Mouse (Mus musculus): ENCODE results near the gene Fastk. TPM values are rescaled to one million over a fixed set of nuclear protein-coding genes. Genes with fewer than 3 reads are reported as not detected.

Gene Fastk
- total RNA-seq, 2 experiments from 2014 or later, result 17.4 to 35.7 TPM

DNA sequence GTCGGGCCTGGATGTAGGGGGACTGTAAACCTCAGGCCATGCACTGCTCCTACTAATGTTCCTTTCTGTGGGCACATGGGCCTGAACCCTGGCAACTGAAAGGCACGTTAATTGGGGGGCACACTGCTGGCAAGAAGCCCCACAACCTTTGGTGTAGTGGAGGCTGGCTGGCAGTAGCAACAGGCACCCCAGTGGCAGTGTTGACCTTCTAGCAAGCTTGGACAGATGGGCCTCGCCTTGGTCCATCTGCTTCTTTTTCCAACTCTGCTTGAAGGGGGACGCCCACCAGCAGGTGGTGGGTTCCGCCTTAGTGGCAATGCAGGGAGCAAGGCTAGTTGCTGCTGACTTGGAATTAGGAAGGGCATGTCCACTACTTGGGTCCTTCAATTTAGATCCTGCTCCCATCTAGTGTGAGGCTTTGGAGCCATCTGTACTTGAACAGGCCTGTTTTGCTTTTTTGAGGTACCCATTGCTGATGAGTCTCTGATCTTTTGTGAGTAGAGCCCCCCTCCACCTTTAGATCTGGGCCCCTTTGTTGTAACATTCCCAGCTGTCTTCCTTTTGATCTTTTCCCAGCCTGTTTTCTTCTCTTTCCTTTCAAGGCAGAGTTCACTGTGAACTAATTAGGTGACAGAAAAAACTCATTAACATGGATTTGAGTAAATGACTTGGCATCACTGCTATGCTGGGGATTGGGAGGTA is 8.3 kb upstream of the Fastk start:
- no peak for ATAC-seq (replicated peaks; ENCODE audit: poor library complexity)

DNA sequence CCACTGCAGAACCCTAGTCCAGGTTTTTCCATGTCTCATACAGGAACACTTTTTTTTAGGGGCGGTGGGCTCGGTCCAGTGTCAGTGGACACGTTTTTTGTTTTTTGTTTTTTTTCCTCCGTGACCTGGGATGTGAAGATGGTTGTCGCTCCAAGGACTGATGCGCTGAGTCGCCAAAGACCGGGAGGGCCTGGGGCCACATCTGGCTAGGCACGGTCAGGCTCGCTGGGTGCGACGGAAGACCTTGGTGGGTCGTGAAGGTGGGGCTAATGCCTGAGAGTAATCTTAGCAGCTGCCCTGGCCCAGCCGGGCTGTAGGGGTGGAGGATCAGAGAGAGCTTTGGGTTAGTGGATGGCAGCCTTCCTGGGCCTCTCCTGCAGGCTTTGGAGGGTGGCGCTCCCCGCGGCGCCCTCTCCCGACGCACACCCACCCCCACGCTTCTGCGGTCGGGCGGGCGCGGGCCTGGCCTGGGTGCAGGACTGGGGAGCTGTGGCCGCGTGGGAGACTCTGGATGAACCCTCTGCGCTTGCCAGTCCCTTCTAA is 7.7 kb upstream of the Fastk start:
- ATAC-seq (replicated peaks; ENCODE audit: poor library complexity), result peak; percentile 33

DNA sequence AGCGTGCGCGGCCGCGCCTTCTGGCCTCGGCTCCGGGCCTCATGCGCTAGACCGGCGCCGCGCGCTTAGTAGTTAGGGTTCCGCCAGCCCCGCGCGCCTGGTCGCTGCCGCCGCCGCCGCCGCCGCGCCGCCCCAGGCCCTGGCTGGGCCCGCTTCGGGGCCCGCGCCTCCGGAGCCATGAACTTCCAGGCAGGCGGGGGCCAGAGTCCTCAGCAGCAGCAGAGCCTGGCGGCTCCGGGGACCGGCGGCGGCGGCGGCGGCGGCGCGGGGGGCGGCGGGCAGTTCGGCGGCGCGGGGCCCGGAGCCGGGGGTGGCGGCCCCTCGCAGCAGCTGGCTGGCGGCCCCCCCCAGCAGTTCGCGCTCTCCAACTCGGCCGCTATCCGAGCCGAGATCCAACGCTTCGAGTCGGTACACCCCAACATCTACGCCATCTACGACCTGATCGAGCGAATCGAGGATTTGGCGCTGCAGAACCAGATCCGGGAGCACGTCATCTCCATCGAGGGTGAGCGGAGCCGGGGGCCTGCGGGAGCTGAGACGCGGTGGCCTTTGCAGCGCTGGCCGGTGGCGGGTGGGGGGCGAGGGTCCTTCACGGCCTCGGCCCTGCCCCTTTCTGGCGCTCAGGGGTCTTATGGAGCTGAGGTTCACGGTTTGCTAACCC is 7.1 kb upstream of the Fastk start, which contains the start of gene Agap3:
TSS of gene Agap3 (plus strand) at position 148 of the 661 bp plus-strand sequence.
- ATAC-seq (replicated peaks; ENCODE audit: poor library complexity), result no peak

DNA sequence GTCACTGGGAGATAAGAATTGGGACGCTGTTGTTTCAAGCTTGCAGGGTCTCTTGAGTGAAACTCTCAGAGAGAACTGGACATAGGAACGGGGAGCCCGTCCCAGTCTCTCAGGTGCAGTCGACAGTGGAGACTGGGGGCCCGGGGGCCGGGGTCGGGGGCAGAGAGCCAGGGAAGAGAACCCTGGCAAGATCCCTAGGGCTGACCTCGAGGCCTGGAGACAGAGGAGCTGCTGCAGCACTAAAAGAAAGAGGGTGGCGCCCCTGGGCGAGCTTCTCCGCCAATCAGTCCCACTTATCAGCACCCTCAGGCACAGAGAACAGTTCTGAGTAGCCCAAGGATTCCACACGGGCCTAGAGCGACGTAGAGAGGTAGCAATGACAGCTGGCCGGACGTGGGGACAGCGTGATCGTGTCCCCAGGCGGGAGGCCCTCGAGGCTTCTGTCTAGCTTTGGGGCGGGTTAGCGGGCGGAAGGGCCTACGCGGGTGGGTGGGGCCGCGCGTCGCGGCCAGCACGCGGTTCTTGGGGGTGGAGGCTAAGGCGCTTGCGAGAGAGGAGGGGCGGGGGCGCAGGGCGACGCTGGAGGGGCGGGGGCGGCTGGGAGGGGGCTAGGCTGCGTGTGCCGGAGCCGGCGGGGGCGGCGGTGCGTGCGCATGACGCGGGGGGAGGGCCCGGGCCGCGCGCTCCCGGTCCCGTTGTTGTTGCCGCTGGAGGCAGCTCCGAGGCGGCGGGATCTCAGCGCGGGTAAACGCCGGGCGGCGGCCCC is 6.4 kb upstream of the Fastk start:
- peak; percentile 62 for ATAC-seq (replicated peaks; ENCODE audit: poor library complexity)

DNA sequence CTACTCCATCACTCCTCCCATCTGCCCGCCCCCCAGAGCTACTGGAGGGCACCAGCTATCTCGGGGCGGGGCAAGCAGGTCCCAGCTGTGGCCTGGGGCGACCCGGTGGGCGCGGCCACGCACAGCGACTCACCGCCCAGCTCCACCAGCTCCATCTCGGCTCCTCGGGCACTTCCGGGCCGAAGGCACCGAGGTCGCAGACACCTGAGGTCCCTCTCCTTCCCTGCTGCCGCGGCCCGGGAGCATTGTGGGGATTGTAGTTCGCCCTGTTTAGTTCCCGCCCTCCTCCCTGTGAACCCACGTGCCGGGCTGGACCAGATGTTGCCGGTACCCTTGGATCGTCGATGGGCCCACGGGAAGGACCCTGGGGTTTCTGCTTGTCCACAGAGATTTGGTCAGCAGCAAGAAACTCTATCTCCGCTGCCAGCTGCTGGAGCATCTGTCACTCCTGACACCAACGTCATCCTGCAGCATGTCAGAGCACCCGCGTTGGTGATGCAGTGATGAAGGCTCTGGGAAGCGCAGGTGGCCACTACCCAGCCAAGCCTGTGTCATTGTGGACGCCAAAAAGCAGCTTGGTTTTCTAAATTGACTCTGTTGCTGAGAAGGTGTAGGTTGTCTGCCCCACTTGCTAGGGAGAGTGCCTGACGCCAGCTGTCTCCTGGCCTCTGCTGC is 2.7 kb upstream of the Fastk start, which contains the start of gene Tmub1:
TSS of gene Tmub1 (minus strand) at position 231 of the 675 bp plus-strand sequence.
- ATAC-seq (replicated peaks; ENCODE audit: poor library complexity), result peak; percentile 67

DNA sequence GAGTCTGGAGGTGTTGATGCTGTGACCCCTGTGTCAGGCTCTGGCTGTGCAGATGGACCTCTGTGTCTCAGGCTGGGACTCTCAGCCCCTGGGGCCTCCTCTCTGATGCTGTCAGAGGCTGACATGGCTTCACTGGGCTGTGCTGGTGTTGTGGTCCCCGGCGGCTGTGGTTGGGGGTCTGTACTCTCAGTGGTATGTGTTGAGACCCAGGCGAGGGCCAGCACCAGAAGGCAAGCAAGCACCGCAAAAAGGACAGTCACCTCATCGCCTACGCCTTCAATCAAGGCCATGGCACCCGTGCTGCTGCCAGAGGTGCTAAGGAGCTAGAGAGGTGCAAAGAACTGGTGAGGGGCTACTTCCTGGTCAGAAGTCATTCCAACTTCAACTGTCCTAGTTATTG is 1.5 kb upstream of the Fastk start:
- ATAC-seq (replicated peaks; ENCODE audit: poor library complexity), result no peak

DNA sequence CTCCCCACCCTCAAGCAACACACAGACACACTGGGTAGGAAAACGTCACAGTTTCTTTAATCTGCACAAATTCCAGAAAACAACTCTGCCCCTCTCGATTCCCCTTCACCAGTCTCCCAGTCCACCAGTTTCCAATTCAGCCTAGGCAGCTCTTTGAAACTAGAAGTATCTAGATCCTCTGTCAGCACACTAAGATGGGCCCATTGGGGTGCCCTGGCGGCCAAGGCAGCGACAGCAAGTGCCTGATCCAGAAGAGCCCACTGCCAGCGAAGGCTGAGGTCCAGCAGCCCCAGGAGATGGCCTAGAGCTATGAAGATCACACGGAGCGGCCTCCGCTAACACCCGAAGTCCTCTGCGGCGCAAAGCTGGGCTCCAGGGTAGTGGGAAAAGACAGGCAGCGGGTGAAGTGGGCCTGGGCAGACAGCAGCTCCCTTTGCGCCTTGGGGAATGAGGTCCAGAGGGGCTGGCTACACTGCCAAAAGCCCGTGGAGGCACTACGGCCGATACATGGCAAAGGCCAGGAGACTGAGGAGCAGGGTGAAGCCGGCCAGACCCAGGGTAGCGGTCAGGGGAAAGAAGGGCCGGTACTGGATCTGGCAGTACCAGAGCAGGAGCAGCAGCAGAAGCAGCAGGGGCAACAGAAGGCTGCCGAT is 467 bp upstream of the Fastk start:
- no peak for ATAC-seq (replicated peaks; ENCODE audit: poor library complexity)

DNA sequence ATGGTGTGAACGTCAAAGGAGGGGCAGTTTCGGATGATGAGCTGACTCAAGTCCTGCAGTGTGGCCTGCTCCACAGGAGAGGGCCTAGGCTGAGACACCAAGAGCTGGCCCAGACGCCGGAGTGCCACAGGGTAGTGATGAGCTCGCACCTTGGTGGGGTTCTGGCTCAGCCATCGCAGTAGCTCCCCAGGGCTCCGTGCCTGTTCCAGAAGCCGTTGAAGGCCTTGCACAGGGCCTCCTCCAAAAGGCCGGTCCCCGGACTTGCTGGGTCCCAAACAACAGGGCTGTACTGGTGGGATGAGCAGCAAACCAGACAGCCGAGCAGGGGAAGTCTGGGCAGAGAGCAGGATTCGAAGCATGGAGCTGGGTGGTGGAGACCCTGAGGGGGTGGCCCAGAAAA is 1.2 kb downstream of the Fastk start:
- ATAC-seq (replicated peaks; ENCODE audit: poor library complexity), result no peak

DNA sequence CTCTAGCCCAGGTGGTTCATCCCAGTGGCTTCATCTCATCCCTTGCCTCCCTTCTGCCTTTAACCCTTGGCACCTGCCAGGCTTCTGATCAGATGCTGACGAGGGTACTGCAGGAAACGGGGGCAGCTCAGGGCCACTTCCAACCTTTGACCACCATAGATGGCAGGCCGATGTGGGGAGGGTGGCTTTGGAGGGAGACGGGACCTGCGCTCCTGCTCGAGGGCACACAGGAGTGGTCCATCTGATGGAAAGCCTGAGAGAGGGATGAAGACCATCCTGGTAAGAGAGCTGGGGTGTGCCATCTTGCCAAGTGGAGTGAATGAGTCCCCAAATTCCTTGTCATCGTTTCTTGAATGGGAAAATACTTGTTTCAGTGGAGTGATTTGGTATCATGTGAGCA is 1.9 kb downstream of the Fastk start:
- no peak for ATAC-seq (replicated peaks; ENCODE audit: poor library complexity)

DNA sequence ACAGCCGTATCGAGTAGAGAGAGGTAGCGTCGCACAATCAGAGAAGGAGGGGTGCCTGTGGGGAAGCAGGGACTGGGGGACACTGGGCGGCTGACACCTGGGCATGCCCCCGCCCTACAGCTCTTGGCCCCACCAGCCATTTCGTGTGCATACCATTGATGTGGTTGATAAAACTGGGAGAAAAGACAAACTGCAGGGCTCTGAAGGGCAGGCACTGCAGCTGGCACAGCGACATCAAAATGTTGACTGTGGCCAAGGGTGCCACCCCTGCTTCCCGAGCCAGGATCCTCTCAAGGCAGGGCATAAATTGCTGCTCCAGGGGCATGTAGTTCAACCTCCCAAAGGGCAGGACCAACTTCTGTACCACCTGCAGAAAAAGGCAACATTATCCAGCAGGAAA is 3.1 kb downstream of the Fastk start:
- no peak for ATAC-seq (replicated peaks; ENCODE audit: poor library complexity)

DNA sequence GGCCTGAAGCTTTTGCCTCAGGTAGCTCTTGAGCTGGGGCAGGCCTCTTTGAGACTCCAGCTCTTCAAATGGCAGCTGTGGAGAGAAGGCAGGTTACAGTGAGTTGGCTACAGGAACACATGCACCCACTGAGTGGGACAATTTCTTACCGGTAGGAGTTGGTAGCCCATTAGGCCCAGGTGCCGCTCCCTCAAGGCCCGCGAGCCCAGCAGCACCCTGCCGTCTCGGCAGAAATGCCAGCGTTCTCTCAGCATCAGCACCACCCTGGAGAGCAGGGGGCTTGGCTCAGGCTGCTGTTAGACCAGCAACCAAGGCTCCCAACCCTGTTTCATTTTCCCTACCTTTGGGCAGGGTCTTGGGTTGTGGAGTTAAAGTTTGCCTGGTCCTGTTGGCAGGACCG is 3.9 kb downstream of the Fastk start:
- ATAC-seq (replicated peaks; ENCODE audit: poor library complexity), result no peak

DNA sequence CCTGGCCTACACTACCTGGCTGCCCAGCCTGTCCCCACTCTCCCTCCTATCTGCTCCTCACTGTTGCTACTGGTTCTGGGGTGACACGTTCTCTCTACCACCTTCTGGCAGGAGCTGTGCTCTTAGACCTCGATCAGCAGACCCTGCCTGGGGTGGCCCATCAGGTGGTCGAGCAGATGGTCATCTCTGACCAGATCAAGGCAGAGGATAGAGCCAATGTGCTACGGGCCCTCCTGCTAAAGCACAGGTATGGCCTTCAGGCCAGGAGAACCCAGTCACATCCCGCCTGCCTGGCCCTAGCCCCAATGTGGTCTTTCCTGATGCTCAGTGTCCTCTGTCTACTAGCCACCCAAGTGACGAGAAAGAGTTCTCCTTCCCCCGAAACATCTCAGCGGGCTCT is 11.1 kb downstream of the Fastk start:
- ATAC-seq (replicated peaks; ENCODE audit: poor library complexity), result no peak

DNA sequence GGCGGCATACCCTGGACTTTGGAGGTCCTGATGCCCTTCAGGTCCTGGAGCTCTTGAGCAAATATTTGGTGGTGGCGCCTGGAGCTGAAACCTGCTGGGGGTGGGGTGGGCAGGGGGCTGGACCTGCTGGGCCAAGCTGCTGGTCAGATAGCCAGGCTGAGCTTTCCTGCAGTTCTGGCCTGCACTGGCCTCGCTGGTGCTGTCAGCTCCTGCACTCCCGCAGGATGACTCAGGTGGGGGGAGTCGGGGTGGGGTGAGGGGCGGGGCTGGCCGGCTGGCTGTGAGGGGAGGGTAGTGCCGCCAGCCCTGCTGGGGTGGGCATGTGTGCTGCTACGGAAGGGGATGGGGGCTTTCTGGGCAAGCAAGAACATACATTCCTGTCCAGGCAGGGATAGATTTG is 16.5 kb downstream of the Fastk start:
- no peak for ATAC-seq (replicated peaks; ENCODE audit: poor library complexity)

DNA sequence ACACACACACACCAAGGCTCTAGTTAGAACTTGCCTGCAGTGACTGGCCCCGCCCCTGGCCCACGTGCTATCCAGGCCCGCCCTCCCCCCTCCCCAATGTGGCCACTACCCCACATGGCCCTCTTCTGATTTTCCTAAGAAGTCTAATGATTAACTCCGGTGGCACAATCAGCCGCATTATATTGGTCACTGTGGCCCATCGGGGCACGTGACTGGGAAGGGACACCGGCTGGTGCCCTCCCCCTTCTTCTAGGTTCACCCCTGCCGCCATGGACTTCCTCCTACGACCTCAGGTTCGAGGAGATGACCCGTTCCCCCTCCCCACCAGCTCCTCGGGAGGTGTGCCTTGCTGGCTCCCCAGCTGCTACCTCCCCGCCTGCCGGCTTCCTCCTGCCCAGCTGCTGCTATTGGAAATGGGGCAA is 17.1 kb downstream of the Fastk start:
- no peak for ATAC-seq (replicated peaks; ENCODE audit: poor library complexity)

DNA sequence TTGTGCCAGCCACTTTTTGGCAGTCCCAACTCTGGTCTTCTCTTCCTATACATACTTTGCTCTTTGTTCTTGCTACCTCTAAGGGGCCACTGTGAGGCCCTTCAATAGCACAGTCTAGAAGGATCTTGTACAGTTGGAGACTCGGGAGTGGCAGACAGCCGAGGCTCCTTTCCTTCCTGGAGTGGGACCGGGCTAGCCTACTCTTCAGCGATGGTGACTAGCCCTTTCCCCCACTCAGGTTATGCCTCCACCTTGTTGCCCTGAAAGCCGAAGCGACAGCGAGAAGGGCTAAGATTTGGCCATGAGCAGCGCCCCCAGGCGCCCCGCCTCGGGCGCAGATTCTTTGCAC is 17.8 kb downstream of the Fastk start:
- ATAC-seq (replicated peaks; ENCODE audit: poor library complexity), result no peak

DNA sequence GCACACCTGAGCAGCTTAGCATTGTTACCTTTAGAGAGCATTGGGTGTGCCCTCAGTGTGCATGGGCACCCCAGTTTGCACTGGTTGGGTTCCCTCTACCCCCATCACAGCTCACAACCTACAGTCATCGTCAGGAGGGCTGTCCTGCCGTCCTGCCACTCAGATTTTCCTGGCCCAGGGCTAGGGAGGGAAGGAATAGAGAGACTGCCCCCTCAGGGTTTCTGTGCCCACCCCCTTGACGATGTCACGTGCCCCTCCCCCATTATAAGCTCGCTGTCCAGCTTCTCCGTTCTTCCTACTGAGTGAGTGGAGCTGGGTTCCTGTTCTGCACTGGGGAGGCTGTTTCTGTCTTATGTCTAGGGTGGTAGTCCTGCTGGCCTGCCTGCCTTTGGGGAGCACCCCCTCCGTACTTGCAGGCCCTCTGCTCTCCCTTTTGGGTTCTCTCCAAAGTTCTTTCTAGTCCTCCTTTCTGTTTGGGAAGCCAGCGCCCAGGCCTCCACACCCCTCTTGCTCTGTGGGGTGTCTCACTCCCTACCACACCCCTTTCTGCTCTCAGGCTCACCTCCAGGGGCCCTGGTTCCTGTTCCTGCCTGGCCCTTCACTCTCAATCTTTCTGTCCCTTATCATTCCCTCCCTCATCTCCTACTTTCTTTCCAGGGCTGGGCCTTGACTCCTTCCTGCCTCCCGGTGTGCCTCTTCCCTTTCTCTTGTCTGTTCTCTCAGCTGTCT is 18.4 kb downstream of the Fastk start:
- ATAC-seq (replicated peaks; ENCODE audit: poor library complexity), result no peak

DNA sequence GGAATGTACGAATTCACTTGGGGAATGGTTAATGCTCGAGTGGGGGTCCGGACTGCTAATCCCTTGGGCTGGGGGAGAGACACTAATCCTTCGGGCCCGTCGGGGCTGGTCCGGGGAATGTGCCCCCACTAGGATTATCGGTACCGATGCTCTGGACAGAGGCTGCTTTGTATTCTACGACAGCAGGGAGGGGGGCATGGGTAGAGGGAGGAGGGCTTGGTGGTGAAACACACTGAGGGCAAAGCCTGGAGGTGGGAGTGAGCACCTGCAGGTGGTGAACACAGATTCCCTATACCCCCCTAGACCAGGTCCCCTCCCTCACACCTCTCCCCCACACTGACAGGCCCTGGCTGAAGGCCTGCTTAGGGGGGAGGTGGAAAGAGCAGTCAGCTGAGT is 19.1 kb downstream of the Fastk start:
- ATAC-seq (replicated peaks; ENCODE audit: poor library complexity), result no peak

DNA sequence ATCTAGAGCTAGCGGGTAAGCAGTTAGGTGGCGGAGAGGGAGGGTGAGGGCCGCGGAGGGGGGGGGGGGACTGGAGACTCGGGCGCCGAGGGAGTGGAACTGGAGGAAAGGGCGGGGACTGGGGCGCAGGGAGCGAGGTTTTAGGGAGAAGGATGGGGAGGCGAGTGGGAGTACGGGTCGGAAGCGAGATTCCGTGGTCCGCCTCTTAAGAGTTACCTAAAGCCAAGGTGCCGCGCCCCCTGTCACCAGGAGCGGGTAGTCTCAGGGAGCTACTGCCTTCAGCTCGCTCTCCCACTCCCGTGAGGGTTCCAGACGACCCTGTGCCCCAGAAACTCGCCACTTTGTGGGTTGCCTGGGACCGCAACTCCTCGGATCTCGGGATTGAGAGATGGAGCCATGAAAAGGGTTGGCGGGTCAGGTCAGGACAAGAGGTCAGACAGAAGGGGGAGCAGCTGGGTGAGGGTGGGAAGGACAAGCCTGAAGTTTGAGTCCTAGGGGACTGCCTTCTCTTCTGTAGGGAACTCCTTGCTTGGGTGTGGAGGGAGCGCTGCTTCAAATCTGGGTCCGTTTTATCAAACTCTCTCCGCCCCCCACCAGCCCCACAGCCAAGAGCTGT is 19.6 kb downstream of the Fastk start:
- peak; percentile 8; the same call in 1 of the 2 replicates for ATAC-seq (replicated peaks; ENCODE audit: poor library complexity)

DNA sequence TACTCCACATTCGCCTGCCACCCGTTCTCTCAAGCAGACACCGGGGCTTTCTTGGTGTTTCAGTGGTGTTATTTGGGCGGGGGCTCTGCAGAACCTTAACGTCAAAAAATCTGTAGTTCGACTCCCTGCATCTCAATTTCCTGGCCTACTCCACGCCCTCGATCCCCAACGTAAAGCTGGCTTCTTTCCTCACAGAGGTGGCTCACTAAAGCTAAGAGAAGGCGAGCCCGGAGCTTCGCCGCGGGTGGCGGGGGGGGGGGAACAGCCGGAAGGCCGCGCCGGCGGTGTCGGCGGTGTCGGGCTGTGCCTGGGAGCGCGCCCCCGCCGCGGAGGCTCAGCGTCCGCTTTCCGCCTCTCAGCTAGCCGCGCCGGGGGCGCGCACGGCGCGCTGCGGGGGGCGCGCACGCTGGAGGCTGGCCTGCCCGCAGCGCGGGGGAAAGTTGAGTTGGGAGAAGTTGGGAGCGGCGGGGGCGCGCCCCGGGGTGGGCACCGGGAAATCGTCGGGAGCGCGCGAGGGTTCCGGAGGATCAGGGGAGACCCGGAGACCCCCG is 20.2 kb downstream of the Fastk start:
- ATAC-seq (replicated peaks; ENCODE audit: poor library complexity), result peak; percentile 45

Data from megakaryocyte progenitor cell, adult 5-6 weeks (primary cell).